Mouse (Mus musculus): Measurements from ENCODE around the gene Man2b1. TPM values are rescaled to one million over a fixed set of nuclear protein-coding genes. Genes with fewer than 3 reads are reported as not detected.
"Not testable (repeated sequence)": the region's sequence is repeated elsewhere in the genome, so short reads cannot be mapped to it uniquely, and the experiment has no call there.

Man2b1 gene
- polyA plus RNA-seq, 1 experiment from 2014 or later: 59.8 TPM

GRCm38 (mm10) chr8:85080532-85081215 is 2.4 kb upstream of the Man2b1 start, which contains the start of gene Wdr83os:
Wdr83os (plus strand) TSS chr8:85080740.
- no peaks in the 10 kb centered on the region for H3K36me3 ChIP-seq (ENCODE audit: control insufficient read depth, insufficient read depth, low read length)
- peak within 1 kb of the TSS; percentile 96 for H3K4me2 ChIP-seq (ENCODE audit: low read depth, low read length)
- H3K27ac ChIP-seq (ENCODE audit: low read length): peak within 1 kb of the TSS; percentile 86
- H3K4me1 ChIP-seq (ENCODE audit: control insufficient read depth, insufficient read depth, low read length): peaks cover 25% of the 10 kb centered on the region
- H3K9me3 ChIP-seq (replicated peaks; ENCODE audit: control insufficient read depth, low read length): no peaks in the 10 kb centered on the region
- H3K27me3 ChIP-seq (ENCODE audit: control insufficient read depth, insufficient read depth, low read length): no peaks in the 10 kb centered on the region
- H3K9ac ChIP-seq (ENCODE audit: low read length): peak within 1 kb of the TSS; percentile 96
- peak within 1 kb of the TSS; percentile 77 for H3K4me3 ChIP-seq (replicated peaks; ENCODE audit: low read length)
- 0 out of 2 replicates have a peak, but pooled peaks have one; percentile 2 for ATAC-seq (ENCODE audit: insufficient read depth, low FRiP score)
- WGBS: under 1% methylated on average over 30 of the region's 30 CpGs

- ATAC-seq (ENCODE audit: insufficient read depth, low FRiP score): peak; percentile 61
- Histone ChIP-seq H3K9ac (ENCODE audit: low read length) (peak within 1 kb of the TSS; percentile 96), H3K4me1 (ENCODE audit: control insufficient read depth, insufficient read depth, low read length) (peaks cover 25% of the 10 kb centered on the region), H3K27ac (ENCODE audit: low read length) (peak within 1 kb of the TSS; percentile 86), H3K9me3 (replicated peaks; ENCODE audit: control insufficient read depth, low read length) (no peaks in the 10 kb centered on the region), H3K27me3 (ENCODE audit: control insufficient read depth, insufficient read depth, low read length) (no peaks in the 10 kb centered on the region), H3K4me3 (replicated peaks; ENCODE audit: low read length) (peak within 1 kb of the TSS; percentile 77), H3K36me3 (ENCODE audit: control insufficient read depth, insufficient read depth, low read length) (no peaks in the 10 kb centered on the region), H3K4me2 (ENCODE audit: low read depth, low read length) (peak within 1 kb of the TSS; percentile 96)
- under 1% methylated on average over 9 of the region's 9 CpGs for WGBS
Observed at GRCm38 (mm10) chr8:85081216-85081555, 1.9 kb upstream of the Man2b1 start, which contains the start of gene Wdr83. Wdr83 (minus strand) TSS chr8:85081306.

- H3K9ac ChIP-seq (ENCODE audit: low read length); H3K27me3 ChIP-seq (ENCODE audit: control insufficient read depth, insufficient read depth, low read length); ATAC-seq (ENCODE audit: insufficient read depth, low FRiP score); H3K9me3 ChIP-seq (replicated peaks; ENCODE audit: control insufficient read depth, low read length); H3K4me2 ChIP-seq (ENCODE audit: low read depth, low read length); H3K27ac ChIP-seq (ENCODE audit: low read length); H3K36me3 ChIP-seq (ENCODE audit: control insufficient read depth, insufficient read depth, low read length); H3K4me3 ChIP-seq (replicated peaks; ENCODE audit: low read length): not testable (repeated sequence)
- WGBS: 82% methylated on average over 4 of the region's 4 CpGs
- H3K4me1 ChIP-seq (ENCODE audit: control insufficient read depth, insufficient read depth, low read length): peaks cover 25% of the 10 kb centered on the region
Observed at GRCm38 (mm10) chr8:85082169-85082568, 901 bp upstream of the Man2b1 start.

GRCm38 (mm10) chr8:85084633-85085032 is 1.6 kb downstream of the Man2b1 start:
- Histone ChIP-seq H3K36me3 (ENCODE audit: control insufficient read depth, insufficient read depth, low read length) (peaks cover 6% of the 10 kb centered on the region; the same call in 1 of the 2 replicates), H3K9me3 (replicated peaks; ENCODE audit: control insufficient read depth, low read length) (no peaks in the 10 kb centered on the region), H3K4me2 (ENCODE audit: low read depth, low read length) (no peak overlapping the region), H3K27ac (ENCODE audit: low read length) (no peak overlapping the region), H3K27me3 (ENCODE audit: control insufficient read depth, insufficient read depth, low read length) (no peaks in the 10 kb centered on the region), H3K4me1 (ENCODE audit: control insufficient read depth, insufficient read depth, low read length) (peaks cover 22% of the 10 kb centered on the region), H3K9ac (ENCODE audit: low read length) (no peak overlapping the region), H3K4me3 (replicated peaks; ENCODE audit: low read length) (no peak overlapping the region)
- ATAC-seq (ENCODE audit: insufficient read depth, low FRiP score): no peak
- WGBS: 82% methylated on average over 8 of the region's 8 CpGs

GRCm38 (mm10) chr8:85086238-85086637 is 3.2 kb downstream of the Man2b1 start:
- Histone ChIP-seq H3K27ac (ENCODE audit: low read length) (no peak overlapping the region), H3K9ac (ENCODE audit: low read length) (no peak overlapping the region), H3K36me3 (ENCODE audit: control insufficient read depth, insufficient read depth, low read length) (peaks cover 10% of the 10 kb centered on the region; the same call in 1 of the 2 replicates), H3K4me1 (ENCODE audit: control insufficient read depth, insufficient read depth, low read length) (peaks cover 17% of the 10 kb centered on the region), H3K4me3 (replicated peaks; ENCODE audit: low read length) (no peak overlapping the region), H3K4me2 (ENCODE audit: low read depth, low read length) (no peak overlapping the region), H3K27me3 (ENCODE audit: control insufficient read depth, insufficient read depth, low read length) (no peaks in the 10 kb centered on the region), H3K9me3 (replicated peaks; ENCODE audit: control insufficient read depth, low read length) (no peaks in the 10 kb centered on the region)
- WGBS: 84% methylated on average over 3 of the region's 3 CpGs
- no peak for ATAC-seq (ENCODE audit: insufficient read depth, low FRiP score)

- H3K4me2 ChIP-seq (ENCODE audit: low read depth, low read length): no peak overlapping the region
- no peak overlapping the region for H3K9ac ChIP-seq (ENCODE audit: low read length)
- H3K9me3 ChIP-seq (replicated peaks; ENCODE audit: control insufficient read depth, low read length): no peaks in the 10 kb centered on the region
- peaks cover 6% of the 10 kb centered on the region; the same call in 1 of the 2 replicates for H3K4me1 ChIP-seq (ENCODE audit: control insufficient read depth, insufficient read depth, low read length)
- H3K27ac ChIP-seq (ENCODE audit: low read length): no peak overlapping the region
- no peak overlapping the region for H3K4me3 ChIP-seq (replicated peaks; ENCODE audit: low read length)
- H3K36me3 ChIP-seq (ENCODE audit: control insufficient read depth, insufficient read depth, low read length): peaks cover 16% of the 10 kb centered on the region; the same call in 1 of the 2 replicates
- ATAC-seq (ENCODE audit: insufficient read depth, low FRiP score): no peak
- 76% methylated on average over 2 of the region's 2 CpGs for WGBS
- no peaks in the 10 kb centered on the region for H3K27me3 ChIP-seq (ENCODE audit: control insufficient read depth, insufficient read depth, low read length)
Observed at GRCm38 (mm10) chr8:85088771-85089170, 5.7 kb downstream of the Man2b1 start.

- no peak overlapping the region for H3K9ac ChIP-seq (ENCODE audit: low read length)
- no peak for ATAC-seq (ENCODE audit: insufficient read depth, low FRiP score)
- H3K36me3 ChIP-seq (ENCODE audit: control insufficient read depth, insufficient read depth, low read length): peaks cover 16% of the 10 kb centered on the region; the same call in 1 of the 2 replicates
- H3K4me1 ChIP-seq (ENCODE audit: control insufficient read depth, insufficient read depth, low read length): no peaks in the 10 kb centered on the region
- H3K4me2 ChIP-seq (ENCODE audit: low read depth, low read length): no peak overlapping the region
- H3K4me3 ChIP-seq (replicated peaks; ENCODE audit: low read length): no peak overlapping the region
- no peaks in the 10 kb centered on the region for H3K27me3 ChIP-seq (ENCODE audit: control insufficient read depth, insufficient read depth, low read length)
- 82% methylated on average over 11 of the region's 11 CpGs for WGBS
- no peak overlapping the region for H3K27ac ChIP-seq (ENCODE audit: low read length)
- H3K9me3 ChIP-seq (replicated peaks; ENCODE audit: control insufficient read depth, low read length): no peaks in the 10 kb centered on the region
Observed at GRCm38 (mm10) chr8:85090856-85091255, 7.8 kb downstream of the Man2b1 start.

- no peak for ATAC-seq (ENCODE audit: insufficient read depth, low FRiP score)
- H3K9me3 ChIP-seq (replicated peaks; ENCODE audit: control insufficient read depth, low read length): no peaks in the 10 kb centered on the region
- H3K4me2 ChIP-seq (ENCODE audit: low read depth, low read length): no peak overlapping the region
- no peaks in the 10 kb centered on the region for H3K27me3 ChIP-seq (ENCODE audit: control insufficient read depth, insufficient read depth, low read length)
- H3K9ac ChIP-seq (ENCODE audit: low read length): no peak overlapping the region
- peaks cover 19% of the 10 kb centered on the region; the same call in 1 of the 2 replicates for H3K36me3 ChIP-seq (ENCODE audit: control insufficient read depth, insufficient read depth, low read length)
- H3K4me1 ChIP-seq (ENCODE audit: control insufficient read depth, insufficient read depth, low read length): no peaks in the 10 kb centered on the region
- no peak overlapping the region for H3K4me3 ChIP-seq (replicated peaks; ENCODE audit: low read length)
- WGBS: 39% methylated on average over 21 of the region's 21 CpGs
- H3K27ac ChIP-seq (ENCODE audit: low read length): no peak overlapping the region
Observed at GRCm38 (mm10) chr8:85091526-85092090, 8.5 kb downstream of the Man2b1 start.

GRCm38 (mm10) chr8:85095051-85095450 is 12.0 kb downstream of the Man2b1 start:
- Histone ChIP-seq H3K9me3 (replicated peaks; ENCODE audit: control insufficient read depth, low read length) (no peaks in the 10 kb centered on the region), H3K9ac (ENCODE audit: low read length) (no peak overlapping the region), H3K4me1 (ENCODE audit: control insufficient read depth, insufficient read depth, low read length) (no peaks in the 10 kb centered on the region), H3K4me3 (replicated peaks; ENCODE audit: low read length) (no peak overlapping the region), H3K27me3 (ENCODE audit: control insufficient read depth, insufficient read depth, low read length) (no peaks in the 10 kb centered on the region), H3K36me3 (ENCODE audit: control insufficient read depth, insufficient read depth, low read length) (peaks cover 22% of the 10 kb centered on the region; the same call in 1 of the 2 replicates), H3K4me2 (ENCODE audit: low read depth, low read length) (no peak overlapping the region), H3K27ac (ENCODE audit: low read length) (no peak overlapping the region)
- ATAC-seq (ENCODE audit: insufficient read depth, low FRiP score): no peak
- 95% methylated on average over 13 of the region's 13 CpGs for WGBS

Data from stomach, embryonic 16.5 days (tissue).